Mouse (Mus musculus) MEL (cell line): ENCODE data around the gene Fas. TPM values are rescaled to one million over a fixed set of nuclear protein-coding genes. Genes with fewer than 3 reads are reported as not detected.

ENCODE experiments used
- DNase-seq: peaks from one replicate; pipeline ENCODE4 v3.0.0; 2011; ENCODE audit warnings: low read depth, low spot score
- H3K27ac ChIP-seq: 2 replicates; pipeline ENCODE4 v1.5.1; 2012; ENCODE audit warnings: low read depth, mild to moderate bottlenecking, control low read depth, low read length, moderate library complexity; ENCODE audit not compliant: control insufficient read depth
- H3K27me3 ChIP-seq, 2 experiments: fragments of 150-350 bp in 1 of 2; sonication (generic) in 1 of 2; 2 replicates each; pipeline ENCODE4 v1.6.1; 2012; ENCODE audit warnings: low read length in 2 of 2, mild to moderate bottlenecking in 2 of 2, improper control_type of control experiment in 1 of 2, moderate library complexity in 1 of 2; ENCODE audit not compliant: insufficient read depth in 2 of 2, control insufficient read depth in 1 of 2
- H3K36me3 ChIP-seq, 2 experiments: 2 replicates each; pipeline ENCODE4 v1.6.1; 2012 to 2014; ENCODE audit warnings: low read length in 2 of 2, improper control_type of control experiment in 1 of 2, inconsistent platforms in 1 of 2, mild to moderate bottlenecking in 1 of 2; ENCODE audit not compliant: insufficient read depth in 2 of 2, control insufficient read depth in 1 of 2
- H3K4me1 ChIP-seq, 2 experiments: fragments of 150-350 bp in 1 of 2; sonication (generic) in 1 of 2; 2 replicates each; pipeline ENCODE4 v1.6.1; 2012; ENCODE audit warnings: low read length in 2 of 2, improper control_type of control experiment in 1 of 2, mild to moderate bottlenecking in 1 of 2; ENCODE audit not compliant: insufficient read depth in 2 of 2, control insufficient read depth in 1 of 2
- H3K4me3 ChIP-seq, 2 experiments: fragments of 150-350 bp in 1 of 2; sonication (generic) in 1 of 2; 2 replicates each; pipeline ENCODE4 v1.5.1; 2012; ENCODE audit warnings: low read depth in 2 of 2, low read length in 2 of 2, mild to moderate bottlenecking in 2 of 2, moderate library complexity in 2 of 2, control low read depth in 1 of 2, improper control_type of control experiment in 1 of 2; ENCODE audit not compliant: control insufficient read depth in 1 of 2, insufficient read depth in 1 of 2
- H3K79me2 ChIP-seq: 2 replicates; pipeline ENCODE4 v1.6.1; 2012; ENCODE audit warnings: mild to moderate bottlenecking, low read length, moderate library complexity; ENCODE audit not compliant: control insufficient read depth, poor library complexity, insufficient read depth
- H3K9ac ChIP-seq: 2 replicates; pipeline ENCODE4 v1.6.1; 2012; ENCODE audit warnings: low read depth, mild to moderate bottlenecking, control low read depth, low read length, moderate library complexity; ENCODE audit not compliant: control insufficient read depth, poor library complexity, severe bottlenecking
- H3K9me3 ChIP-seq: fragments of 150-350 bp; sonication (generic); replicated peaks from 2 replicates; pipeline ENCODE4 v1.6.1; 2012; ENCODE audit warnings: mild to moderate bottlenecking, low read length, improper control_type of control experiment, moderate library complexity; ENCODE audit not compliant: insufficient read depth
- BHLHE40 ChIP-seq: IDR thresholded peaks from 2 replicates; pipeline ENCODE4 v1.6.1; 2012; ENCODE audit warnings: low read depth, mild to moderate bottlenecking, inconsistent platforms, low read length, improper control_type of control experiment, borderline replicate concordance
- ELF1 ChIP-seq: IDR thresholded peaks from 2 replicates; pipeline ENCODE4 v1.6.1; 2014; ENCODE audit warnings: low read depth, mild to moderate bottlenecking, inconsistent platforms, low read length, improper control_type of control experiment, moderate library complexity
- ETS1 ChIP-seq: IDR thresholded peaks from 2 replicates; pipeline ENCODE4 v1.6.1; 2012; ENCODE audit warnings: low read depth, mild to moderate bottlenecking, inconsistent platforms, low read length, improper control_type of control experiment, moderate library complexity
- GABPA ChIP-seq: IDR thresholded peaks from 2 replicates; pipeline ENCODE4 v1.6.1; 2012; ENCODE audit warnings: low read depth, mild to moderate bottlenecking, inconsistent platforms, low read length, improper control_type of control experiment, moderate library complexity
- MAX ChIP-seq: IDR thresholded peaks from 2 replicates; pipeline ENCODE4 v1.6.1; 2011; ENCODE audit warnings: low read length, improper control_type of control experiment
- MAZ ChIP-seq: IDR thresholded peaks from 2 replicates; pipeline ENCODE4 v1.6.1; 2012; ENCODE audit warnings: low read depth, mild to moderate bottlenecking, inconsistent platforms, low read length, improper control_type of control experiment
- MEF2A ChIP-seq: IDR thresholded peaks from 2 replicates; pipeline ENCODE4 v1.6.1; 2014; ENCODE audit warnings: low read depth, mild to moderate bottlenecking, inconsistent platforms, low read length, improper control_type of control experiment; ENCODE audit not compliant: poor library complexity, insufficient replicate concordance, severe bottlenecking; ENCODE audit errors: extremely low read depth
- MYC ChIP-seq: IDR thresholded peaks from 2 replicates; pipeline ENCODE4 v1.6.1; 2011; ENCODE audit warnings: low read depth, mild to moderate bottlenecking, low read length, improper control_type of control experiment, moderate library complexity
- NELFE ChIP-seq: IDR thresholded peaks from 2 replicates; pipeline ENCODE4 v1.6.1; 2011; ENCODE audit warnings: low read depth, low read length, improper control_type of control experiment
- NRF1 ChIP-seq: IDR thresholded peaks from 2 replicates; pipeline ENCODE4 v1.6.1; 2014; ENCODE audit warnings: low read depth, mild to moderate bottlenecking, inconsistent platforms, low read length, improper control_type of control experiment, moderate library complexity; ENCODE audit not compliant: poor library complexity, insufficient read depth, severe bottlenecking
- POLR2A ChIP-seq, 2 experiments: IDR thresholded peaks; 2 replicates each; pipeline ENCODE4 v1.6.1; 2011 to 2012; ENCODE audit warnings: low read length in 2 of 2, mild to moderate bottlenecking in 2 of 2, control low read depth in 1 of 2, improper control_type of control experiment in 1 of 2, low read depth in 1 of 2, moderate library complexity in 1 of 2; ENCODE audit not compliant: control insufficient read depth in 1 of 2, insufficient read depth in 1 of 2, poor library complexity in 1 of 2
- POLR2AphosphoS5 ChIP-seq: IDR thresholded peaks from 2 replicates; pipeline ENCODE4 v1.6.1; 2012; ENCODE audit warnings: low read depth, borderline replicate concordance, mild to moderate bottlenecking, inconsistent platforms, low read length, moderate library complexity, mixed read lengths
- RAD21 ChIP-seq: IDR thresholded peaks from 2 replicates; pipeline ENCODE4 v1.6.1; 2011; ENCODE audit warnings: mild to moderate bottlenecking, low read depth, low read length, improper control_type of control experiment
- RCOR1 ChIP-seq: IDR thresholded peaks from 2 replicates; pipeline ENCODE4 v1.6.1; 2012; ENCODE audit warnings: low read depth, mild to moderate bottlenecking, inconsistent platforms, low read length, improper control_type of control experiment
- TCF12 ChIP-seq: IDR thresholded peaks from 2 replicates; pipeline ENCODE4 v1.6.1; 2014; ENCODE audit warnings: low read depth, mild to moderate bottlenecking, inconsistent platforms, low read length, improper control_type of control experiment, moderate library complexity
- UBTF ChIP-seq: IDR thresholded peaks from 2 replicates; pipeline ENCODE4 v1.6.1; 2012; ENCODE audit warnings: low read depth, mild to moderate bottlenecking, inconsistent platforms, low read length, improper control_type of control experiment, moderate library complexity, borderline replicate concordance; ENCODE audit not compliant: insufficient read depth
- USF1 ChIP-seq: IDR thresholded peaks from 2 replicates; pipeline ENCODE4 v1.6.1; 2014; ENCODE audit warnings: low read depth, mild to moderate bottlenecking, inconsistent platforms, low read length, improper control_type of control experiment, moderate library complexity
- ZC3H11A ChIP-seq: IDR thresholded peaks from 2 replicates; pipeline ENCODE4 v1.6.1; 2012; ENCODE audit warnings: low read depth, mild to moderate bottlenecking, inconsistent platforms, low read length, improper control_type of control experiment
- ZKSCAN1 ChIP-seq: IDR thresholded peaks from 2 replicates; pipeline ENCODE4 v1.6.1; 2012; ENCODE audit warnings: low read depth, mild to moderate bottlenecking, inconsistent platforms, low read length, improper control_type of control experiment, moderate library complexity
- ZMIZ1 ChIP-seq: IDR thresholded peaks from 2 replicates; pipeline ENCODE4 v1.6.1; 2012; ENCODE audit warnings: low read depth, mild to moderate bottlenecking, inconsistent platforms, low read length, improper control_type of control experiment, moderate library complexity
- ZNF384 ChIP-seq: IDR thresholded peaks from 2 replicates; pipeline ENCODE4 v1.6.1; 2012; ENCODE audit warnings: low read depth, mild to moderate bottlenecking, inconsistent platforms, low read length, improper control_type of control experiment
- polyA plus RNA-seq, 2 experiments: library from polyadenylated mRNA; stranded (reverse) in 1 of 2; unstranded in 1 of 2; fragments of >175 nt in 1 of 2; fragments of >200 nt in 1 of 2; gene quantifications; 2 replicates each; pipeline versions ENCODE4 v1.2.1 to v1.2.4; 2012; ENCODE audit warnings: low replicate concordance in 2 of 2, low read depth in 1 of 2; ENCODE audit not compliant: insufficient read length in 2 of 2, insufficient read depth in 1 of 2, missing spikeins in 1 of 2
- total RNA-seq: library from RNA; depleted of rRNA; stranded (reverse); fragments of 300-350 nt; gene quantifications from 2 replicates; pipeline ENCODE4 v1.2.3, GENCODE M21; 2012

The Fas gene
- total and polyA plus RNA-seq, 3 experiments: not detected

GRCm38 (mm10) chr19:34248558-34248957 lies 41.9 kb upstream of the Fas start:
- Histone ChIP-seq H3K36me3 (no peaks in the 10 kb centered on the region), H3K27ac (no peak overlapping the region)
- DNase-seq: no peak

GRCm38 (mm10) chr19:34250621-34251020 lies 39.8 kb upstream of the Fas start:
- DNase-seq: no peak
- H3K9me3 ChIP-seq: no peaks in the 10 kb centered on the region
- TF ChIP-seq MYC (no peak), TCF12 (no peak), GABPA (no peak), ZMIZ1 (no peak), ETS1 (no peak), RAD21 (no peak), ZC3H11A (no peak), POLR2AphosphoS5 (no peak), RCOR1 (no peak), ELF1 (no peak)
- H3K27ac ChIP-seq: no peak overlapping the region
- no peaks in the 10 kb centered on the region; a peak in 1 of 4 replicates for H3K27me3 ChIP-seq
- no peaks in the 10 kb centered on the region for H3K36me3 ChIP-seq
- H3K79me2 ChIP-seq: no peaks in the 10 kb centered on the region
- no peaks in the 10 kb centered on the region; a peak in 1 of 4 replicates for H3K4me1 ChIP-seq
- H3K4me3 ChIP-seq: no peak overlapping the region
- H3K9ac ChIP-seq: no peak overlapping the region

More at GRCm38 (mm10) chr19:34248558-34248957, 41.9 kb upstream of the Fas start:
- no peaks in the 10 kb centered on the region for H3K9me3 ChIP-seq
- no peaks in the 10 kb centered on the region for H3K4me1 ChIP-seq
- no peak overlapping the region for H3K4me3 ChIP-seq
- H3K79me2 ChIP-seq: no peaks in the 10 kb centered on the region
- H3K9ac ChIP-seq: no peak overlapping the region
- TF ChIP-seq USF1 (no peak), UBTF (no peak), ZNF384 (no peak), TCF12 (no peak), MEF2A (no peak), MAX (no peak), MAZ (no peak), NELFE (no peak), ZC3H11A (no peak), ZKSCAN1 (no peak), NRF1 (no peak), POLR2A (IDR thresholded peaks at IDR 0.05; ENCODE audit: control insufficient read depth in 1 of 2, insufficient read depth in 1 of 2, low read depth in 1 of 2, low read length in 2 of 2, poor library complexity in 1 of 2) (no peak), ZMIZ1 (no peak), BHLHE40 (no peak), ELF1 (no peak)
- H3K27me3 ChIP-seq: no peaks in the 10 kb centered on the region
